Mouse (Mus musculus) testis, adult 2 months (tissue): Measurements from ENCODE around the gene St6galnac3.

Experiments used
- CTCF ChIP-seq: fragments of 200-500 bp; IDR thresholded peaks from 2 replicates; pipeline ENCODE4 v1.5.1; 2012; ENCODE audit warnings: low read depth, mild to moderate bottlenecking, inconsistent platforms, low read length, moderate library complexity; ENCODE audit not compliant: control insufficient read depth, insufficient read depth, insufficient replicate concordance
- POLR2A ChIP-seq: fragments of 200-500 bp; IDR thresholded peaks from 2 replicates; pipeline ENCODE4 v1.6.1; 2012; ENCODE audit warnings: low read depth, mild to moderate bottlenecking, inconsistent platforms, low read length, moderate library complexity; ENCODE audit not compliant: control insufficient read depth

DNA sequence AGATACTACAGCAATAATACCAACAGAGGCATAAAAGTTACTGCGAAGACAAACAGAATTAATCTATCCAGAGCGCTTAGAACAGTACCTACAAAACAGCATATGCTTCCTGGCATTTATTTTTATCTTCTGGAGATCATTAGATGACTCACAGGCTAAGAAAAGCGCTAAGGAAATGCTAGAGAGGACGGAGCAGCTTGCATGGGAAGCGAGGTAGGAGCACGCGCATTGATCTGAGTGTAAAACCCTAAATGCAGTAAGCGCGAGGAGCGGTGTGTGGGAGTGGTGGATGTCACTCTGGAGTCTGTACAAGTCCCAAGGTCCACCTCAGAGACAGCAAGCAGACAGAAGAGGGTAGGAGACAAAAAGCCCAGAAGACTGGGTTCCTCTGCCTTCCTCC, 486.6 kb downstream of the St6galnac3 start:
- no peak for TF ChIP-seq POLR2A
- TF ChIP-seq CTCF: no peak
